Mouse (Mus musculus) hindbrain, embryonic 13.5 days (tissue): ENCODE results near the gene Wfdc21. TPM values are rescaled to one million over a fixed set of nuclear protein-coding genes. Genes with fewer than 3 reads are reported as not detected.
A peak's percentile ranks its signal among the peaks of the same experiment; 100 is the strongest.

Experiments
- ATAC-seq: fragments of 200-750 bp; cut with Nextera tagmentation; 2 replicates; pipeline ENCODE4 v1.8.0; 2017; ENCODE audit warnings: moderate TSS enrichment; ENCODE audit not compliant: low FRiP score
- H3K27ac ChIP-seq: fragments of 300-500 bp; sonication (generic); 2 replicates; pipeline ENCODE4 v1.5.1; 2015; ENCODE audit warnings: inconsistent platforms, mild to moderate bottlenecking, moderate library complexity
- H3K27me3 ChIP-seq: fragments of 300-500 bp; sonication (generic); 2 replicates; pipeline ENCODE4 v1.6.1; 2015; ENCODE audit warnings: mild to moderate bottlenecking, inconsistent platforms
- H3K36me3 ChIP-seq: fragments of 300-500 bp; sonication (generic); 2 replicates; pipeline ENCODE4 v1.6.1; 2015; ENCODE audit warnings: mild to moderate bottlenecking, inconsistent platforms
- H3K4me1 ChIP-seq: fragments of 300-500 bp; sonication (generic); replicated peaks from 2 replicates; pipeline ENCODE4 v1.6.1; 2015; ENCODE audit warnings: inconsistent platforms
- H3K4me2 ChIP-seq: fragments of 300-500 bp; sonication (generic); 2 replicates; pipeline ENCODE4 v1.6.1; 2015; ENCODE audit warnings: inconsistent platforms, mild to moderate bottlenecking, moderate library complexity
- H3K4me3 ChIP-seq: fragments of 300-500 bp; sonication (generic); 2 replicates; pipeline ENCODE4 v1.5.1; 2015; ENCODE audit warnings: mild to moderate bottlenecking, inconsistent platforms
- H3K9ac ChIP-seq: fragments of 300-500 bp; sonication (generic); 2 replicates; pipeline ENCODE4 v1.6.1; 2015; ENCODE audit warnings: mild to moderate bottlenecking, inconsistent platforms
- H3K9me3 ChIP-seq: fragments of 300-500 bp; sonication (generic); 2 replicates; pipeline ENCODE4 v1.6.1; 2016; ENCODE audit warnings: inconsistent platforms
- WGBS: fragments of 180-500 bp; shearing (Covaris S2); methylation state at CpG from one replicate; pipeline ENCODE4 v1.1.7; 2015; 5-methylcytosine and 5-hydroxymethylcytosine counted together
- polyA plus RNA-seq: library from polyadenylated mRNA; unstranded; fragments of >200 nt; fragmentation: Nextera tagmentation; extraction: Ambion mirVana; gene quantifications from 2 replicates; pipeline ENCODE4 v1.2.1, GENCODE M21; 2015

Gene Wfdc21
- polyA plus RNA-seq, 1 experiment from 2014 or later = not detected

DNA sequence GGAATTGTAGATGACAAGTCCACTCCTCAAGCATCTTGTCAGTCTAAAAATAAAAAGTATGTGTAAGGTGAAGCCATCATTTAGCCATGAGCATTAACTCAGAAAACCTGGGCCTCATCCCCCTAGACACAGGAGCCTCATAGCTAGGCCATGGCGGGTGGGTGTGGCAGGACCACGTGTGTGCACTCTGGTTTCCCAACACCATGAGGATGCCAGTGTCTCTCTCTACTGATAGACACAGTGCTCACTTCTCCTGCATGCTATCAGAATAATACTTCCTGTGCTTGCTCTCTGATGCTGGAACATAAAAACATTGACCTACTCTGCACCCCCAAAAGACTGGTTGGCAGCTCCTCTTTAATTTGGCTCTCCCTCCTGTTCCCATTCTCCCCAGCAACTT, 10.9 kb upstream of the Wfdc21 start:
- no peak for ATAC-seq
- no peaks in the 10 kb centered on the region for H3K4me1 ChIP-seq
- no peak overlapping the region for H3K9ac ChIP-seq
- H3K27me3 ChIP-seq = peaks cover 9% of the 10 kb centered on the region; the same call in 1 of the 2 replicates
- H3K27ac ChIP-seq = no peak overlapping the region
- no peaks in the 10 kb centered on the region for H3K36me3 ChIP-seq
- WGBS = 76% methylated on average over 2 of the region's 2 CpGs
- H3K4me2 ChIP-seq = no peak overlapping the region
- no peaks in the 10 kb centered on the region; the same call in 1 of the 2 replicates for H3K9me3 ChIP-seq
- H3K4me3 ChIP-seq = no peak overlapping the region

DNA sequence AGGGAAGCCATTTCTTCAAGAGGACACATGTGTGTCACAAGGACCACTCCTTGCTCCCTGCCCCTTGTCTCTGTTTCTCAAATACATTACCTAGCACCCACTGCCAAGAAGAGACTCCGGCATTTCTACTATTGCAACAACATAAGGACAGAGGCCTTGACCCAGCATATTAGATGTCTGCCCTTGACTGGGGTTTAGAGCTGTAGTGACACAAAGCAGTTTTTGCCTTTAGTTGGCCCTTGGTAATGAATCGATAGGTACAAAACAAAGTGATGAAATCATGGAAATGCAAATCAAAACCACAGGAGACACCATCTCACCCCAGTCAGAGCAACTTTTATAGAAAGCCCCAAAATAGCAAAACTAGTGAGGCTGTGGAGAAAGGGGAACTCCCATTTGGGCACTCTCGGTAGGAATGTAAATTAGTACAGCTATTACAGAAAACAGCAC, 9.6 kb upstream of the Wfdc21 start:
- 85% methylated on average over 3 of the region's 3 CpGs for WGBS
- Histone ChIP-seq H3K4me3 (no peak overlapping the region), H3K36me3 (no peaks in the 10 kb centered on the region), H3K4me1 (no peaks in the 10 kb centered on the region), H3K27me3 (peaks cover 15% of the 10 kb centered on the region; the same call in 1 of the 2 replicates), H3K9ac (no peak overlapping the region), H3K9me3 (no peaks in the 10 kb centered on the region; the same call in 1 of the 2 replicates), H3K4me2 (no peak overlapping the region), H3K27ac (no peak overlapping the region)
- no peak for ATAC-seq

- no peaks in the 10 kb centered on the region for H3K4me1 ChIP-seq
- WGBS = 27% methylated on average over 5 of the region's 5 CpGs
Observed at GRCm38 (mm10) chr11:83739241-83739640, 7.5 kb upstream of the Wfdc21 start.

DNA sequence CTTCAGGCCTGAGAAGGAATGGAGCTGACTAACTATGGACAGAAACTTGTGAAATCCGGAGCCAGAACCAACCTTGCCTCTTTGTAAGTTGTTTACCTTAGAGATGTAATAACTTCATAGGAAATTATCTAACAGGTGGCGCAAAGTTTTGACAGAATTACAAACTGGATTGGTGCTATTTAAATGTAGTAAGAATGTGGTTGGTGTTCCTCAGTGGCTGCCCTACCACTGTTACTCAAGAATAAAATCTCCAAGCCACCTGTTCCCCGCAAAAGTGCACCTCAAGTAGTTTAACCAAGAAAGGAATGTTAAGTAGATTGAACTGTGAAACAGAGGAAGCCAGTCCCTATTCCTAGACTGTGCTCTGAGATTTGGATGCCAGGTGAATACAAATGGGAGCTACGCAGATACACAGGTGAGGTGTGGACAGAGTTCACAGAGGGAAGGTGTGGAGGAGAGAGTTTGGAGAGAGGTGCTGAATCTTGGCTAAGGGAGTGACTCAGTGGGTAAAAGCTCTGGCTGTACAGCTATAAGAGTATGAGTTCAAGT, 6.2 kb upstream of the Wfdc21 start:
- H3K9ac ChIP-seq = no peak overlapping the region
- no peaks in the 10 kb centered on the region for H3K4me1 ChIP-seq
- H3K4me3 ChIP-seq = no peak overlapping the region
- H3K27ac ChIP-seq = no peak overlapping the region
- no peaks in the 10 kb centered on the region for H3K36me3 ChIP-seq
- 87% methylated on average over 4 of the region's 4 CpGs for WGBS
- no peak overlapping the region for H3K4me2 ChIP-seq
- ATAC-seq = no peak
- no peaks in the 10 kb centered on the region for H3K9me3 ChIP-seq
- peaks cover 21% of the 10 kb centered on the region; the same call in 1 of the 2 replicates for H3K27me3 ChIP-seq

More at GRCm38 (mm10) chr11:83739241-83739640, 7.5 kb upstream of the Wfdc21 start:
- Histone ChIP-seq H3K27me3 (peaks cover 15% of the 10 kb centered on the region; the same call in 1 of the 2 replicates), H3K4me2 (no peak overlapping the region), H3K9ac (no peak overlapping the region), H3K27ac (no peak overlapping the region), H3K9me3 (no peaks in the 10 kb centered on the region), H3K36me3 (no peaks in the 10 kb centered on the region), H3K4me3 (no peak overlapping the region)
- ATAC-seq = no peak

DNA sequence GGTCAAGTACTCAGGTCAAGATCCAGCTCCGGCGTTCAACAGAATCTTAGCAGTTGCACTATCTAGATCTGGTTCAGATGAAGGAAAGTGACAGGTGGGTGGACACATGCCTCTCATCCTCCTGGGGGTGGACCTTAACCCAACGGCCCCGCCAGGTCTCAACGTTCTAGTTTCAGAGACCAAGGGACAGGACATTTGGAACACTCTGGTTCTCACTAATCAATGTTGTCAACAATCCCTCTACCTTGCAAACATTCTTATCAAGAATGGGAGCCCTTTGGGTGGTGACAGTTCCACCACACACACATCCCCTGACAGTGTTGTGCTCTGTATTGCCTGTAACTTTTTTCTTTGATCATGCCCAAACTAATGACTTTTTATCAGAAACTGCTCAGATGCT, 4.9 kb upstream of the Wfdc21 start:
- Histone ChIP-seq H3K9me3 (no peaks in the 10 kb centered on the region), H3K27ac (no peak overlapping the region), H3K4me1 (no peaks in the 10 kb centered on the region), H3K9ac (no peak overlapping the region), H3K36me3 (no peaks in the 10 kb centered on the region), H3K4me2 (no peak overlapping the region), H3K27me3 (peaks cover 34% of the 10 kb centered on the region), H3K4me3 (no peak overlapping the region)
- no peak for ATAC-seq
- 83% methylated on average over 5 of the region's 5 CpGs for WGBS

DNA sequence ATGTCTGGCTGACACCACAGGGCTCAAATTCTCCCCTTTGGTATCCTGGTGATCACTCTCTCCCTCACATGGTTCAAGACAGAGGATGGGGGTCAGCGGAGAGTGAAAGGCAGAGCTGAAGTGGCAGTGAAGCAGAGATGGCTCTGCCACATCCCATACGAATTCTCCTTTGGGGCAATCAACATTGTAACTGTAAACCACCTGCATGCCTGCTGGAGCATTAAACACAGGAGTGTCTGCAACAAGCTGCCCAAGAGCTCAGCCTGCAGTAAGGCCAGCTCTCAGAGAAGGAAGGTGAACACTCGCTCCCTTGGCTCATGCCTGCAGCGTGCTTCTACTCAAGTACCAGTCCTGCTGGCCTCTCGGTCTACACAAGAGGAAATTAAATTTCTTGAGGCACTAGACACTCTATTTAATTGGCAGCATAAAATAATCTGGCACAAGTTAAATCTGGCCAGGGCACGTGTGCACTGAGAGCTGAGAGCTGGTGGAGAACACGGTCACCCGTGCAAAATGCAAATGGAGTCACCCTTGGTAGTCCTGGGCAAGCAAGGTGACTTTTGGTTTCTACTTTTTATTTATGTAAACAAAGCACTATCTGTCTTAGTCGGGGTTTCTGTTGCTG, 3.9 kb upstream of the Wfdc21 start:
- no peaks in the 10 kb centered on the region for H3K36me3 ChIP-seq
- H3K27me3 ChIP-seq = peaks cover 44% of the 10 kb centered on the region
- no peaks in the 10 kb centered on the region for H3K4me1 ChIP-seq
- H3K4me2 ChIP-seq = no peak overlapping the region
- H3K9ac ChIP-seq = no peak overlapping the region
- no peak for ATAC-seq
- 84% methylated on average over 9 of the region's 9 CpGs for WGBS
- H3K4me3 ChIP-seq = no peak overlapping the region
- H3K27ac ChIP-seq = no peak overlapping the region
- no peaks in the 10 kb centered on the region for H3K9me3 ChIP-seq

DNA sequence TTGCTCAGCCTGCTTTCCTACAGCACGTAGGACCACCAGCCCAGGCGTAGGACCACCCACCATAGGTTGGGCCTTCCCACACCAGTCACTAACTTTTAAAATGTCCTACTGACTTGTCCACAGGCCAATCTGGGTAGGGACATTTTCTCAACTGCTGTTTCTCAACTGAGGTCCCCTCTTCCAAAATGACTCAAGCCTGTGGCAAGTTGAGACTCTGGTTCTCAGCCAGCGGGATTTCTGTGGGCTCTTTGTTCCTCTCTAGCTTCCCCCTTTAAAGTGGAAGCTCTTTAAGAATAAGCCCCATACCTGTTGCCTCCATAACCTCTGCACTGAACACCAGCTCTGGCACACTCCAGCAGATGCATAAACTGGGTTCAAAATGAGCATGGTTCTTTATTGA, 3.2 kb upstream of the Wfdc21 start:
- no peak for ATAC-seq
- Histone ChIP-seq H3K4me2 (no peak overlapping the region), H3K9me3 (no peaks in the 10 kb centered on the region), H3K4me3 (no peak overlapping the region), H3K36me3 (no peaks in the 10 kb centered on the region), H3K27ac (no peak overlapping the region), H3K4me1 (no peaks in the 10 kb centered on the region), H3K27me3 (peaks cover 51% of the 10 kb centered on the region), H3K9ac (no peak overlapping the region)
- WGBS = 84% methylated on average over 3 of the region's 3 CpGs

GRCm38 (mm10) chr11:83746152-83746551, 588 bp upstream of the Wfdc21 start:
- H3K27me3 ChIP-seq = peaks cover 53% of the 10 kb centered on the region
- no peak overlapping the region for H3K4me3 ChIP-seq
- no peak overlapping the region for H3K9ac ChIP-seq
- WGBS = 68% methylated on average over 4 of the region's 4 CpGs
- H3K4me1 ChIP-seq = no peaks in the 10 kb centered on the region
- H3K4me2 ChIP-seq = no peak overlapping the region
- H3K36me3 ChIP-seq = no peaks in the 10 kb centered on the region
- ATAC-seq = no peak
- no peak overlapping the region for H3K27ac ChIP-seq
- H3K9me3 ChIP-seq = no peaks in the 10 kb centered on the region

DNA sequence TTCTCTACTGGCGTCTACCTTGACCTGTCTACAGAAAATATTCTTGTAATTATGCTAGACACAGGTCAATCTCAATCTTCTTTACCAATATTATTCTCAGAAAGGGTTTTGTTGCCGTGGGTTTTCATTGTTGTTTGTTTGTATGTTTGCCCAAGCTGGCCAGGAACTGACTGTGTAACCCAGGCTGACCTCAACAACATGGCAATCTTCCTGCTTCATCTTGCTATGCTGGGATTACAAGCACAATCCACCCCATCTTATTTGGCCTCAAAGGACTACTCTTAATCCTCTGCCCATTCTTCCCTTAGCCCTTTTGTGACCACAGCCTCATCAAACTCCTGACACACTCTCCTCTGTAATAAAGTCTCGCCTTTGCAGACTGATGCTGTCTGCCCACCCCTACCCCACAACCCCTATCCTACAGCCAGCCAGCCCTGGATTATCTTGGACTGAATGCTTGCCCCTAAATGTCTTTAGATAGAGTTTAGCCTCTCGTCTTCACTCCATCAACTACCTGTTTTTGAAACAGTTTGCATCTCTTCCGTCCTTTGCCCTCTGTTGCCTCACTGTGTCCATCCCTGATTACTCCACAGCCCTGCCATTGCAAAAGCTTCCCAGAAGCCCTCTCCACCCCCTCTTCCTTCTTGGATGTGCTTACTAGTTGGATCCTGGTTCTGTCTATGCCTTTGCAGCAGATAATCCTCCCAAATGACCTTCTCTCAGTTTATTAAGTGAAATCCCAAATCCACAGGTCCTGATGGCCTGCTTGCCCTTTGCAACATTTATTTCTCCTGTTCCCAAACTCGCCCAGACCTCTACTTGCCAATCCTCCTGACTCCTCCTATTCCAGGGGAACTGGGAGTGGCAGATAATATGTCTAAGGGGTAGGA, 881 bp downstream of the Wfdc21 start:
- ATAC-seq = no peak
- no peak overlapping the region for H3K27ac ChIP-seq
- no peaks in the 10 kb centered on the region for H3K36me3 ChIP-seq
- H3K4me1 ChIP-seq = no peaks in the 10 kb centered on the region
- no peaks in the 10 kb centered on the region for H3K9me3 ChIP-seq
- no peak overlapping the region for H3K9ac ChIP-seq
- no peak overlapping the region for H3K4me2 ChIP-seq
- WGBS = 78% methylated on average over 6 of the region's 6 CpGs
- no peak overlapping the region for H3K4me3 ChIP-seq
- H3K27me3 ChIP-seq = peaks cover 64% of the 10 kb centered on the region

GRCm38 (mm10) chr11:83753581-83754181, 6.9 kb downstream of the Wfdc21 start, which contains the start of gene Heatr6:
Heatr6 (plus strand) TSS chr11:83753696.
- 0% methylated on average over 47 of the region's 47 CpGs for WGBS
- peak; percentile 98 for ATAC-seq
- Histone ChIP-seq H3K4me2 (peak within 1 kb of the TSS; percentile 75), H3K9me3 (no peaks in the 10 kb centered on the region), H3K36me3 (peaks cover 27% of the 10 kb centered on the region), H3K27ac (peak within 1 kb of the TSS; percentile 95), H3K4me1 (peaks cover 27% of the 10 kb centered on the region), H3K9ac (peak within 1 kb of the TSS; percentile 92), H3K27me3 (peaks cover 26% of the 10 kb centered on the region), H3K4me3 (peak within 1 kb of the TSS; percentile 88)

GRCm38 (mm10) chr11:83754227-83754626, 7.5 kb downstream of the Wfdc21 start:
- Histone ChIP-seq H3K36me3 (peaks cover 32% of the 10 kb centered on the region), H3K4me2 (peak overlapping the region; percentile 75), H3K27me3 (peaks cover 20% of the 10 kb centered on the region), H3K4me3 (peak overlapping the region; percentile 88), H3K27ac (peak overlapping the region; percentile 95), H3K4me1 (peaks cover 27% of the 10 kb centered on the region), H3K9me3 (no peaks in the 10 kb centered on the region), H3K9ac (peak overlapping the region; percentile 92)
- ATAC-seq = no peak
- WGBS = 10% methylated on average over 8 of the region's 8 CpGs

- Histone ChIP-seq H3K4me1 (no peaks in the 10 kb centered on the region), H3K9me3 (no peaks in the 10 kb centered on the region), H3K4me3 (no peak overlapping the region), H3K4me2 (no peak overlapping the region), H3K27ac (no peak overlapping the region), H3K36me3 (peaks cover 96% of the 10 kb centered on the region), H3K27me3 (no peaks in the 10 kb centered on the region), H3K9ac (no peak overlapping the region)
- no peak for ATAC-seq
- WGBS = 91% methylated on average over 9 of the region's 9 CpGs
Observed at GRCm38 (mm10) chr11:83767306-83767705, 20.6 kb downstream of the Wfdc21 start.
